Mouse (Mus musculus) liver, postnatal 0 days (tissue): ENCODE results near the gene Rbfox1.

Experiments used
- CTCF ChIP-seq: sonication (generic); IDR thresholded peaks from 2 replicates; pipeline ENCODE4 v1.5.1; 2016; ENCODE audit warnings: antibody characterized with exemption, low read depth
- EP300 ChIP-seq: IDR thresholded peaks from 2 replicates; pipeline ENCODE4 v1.6.1; 2016; ENCODE audit warnings: antibody characterized with exemption, low read depth, mild to moderate bottlenecking

DNA sequence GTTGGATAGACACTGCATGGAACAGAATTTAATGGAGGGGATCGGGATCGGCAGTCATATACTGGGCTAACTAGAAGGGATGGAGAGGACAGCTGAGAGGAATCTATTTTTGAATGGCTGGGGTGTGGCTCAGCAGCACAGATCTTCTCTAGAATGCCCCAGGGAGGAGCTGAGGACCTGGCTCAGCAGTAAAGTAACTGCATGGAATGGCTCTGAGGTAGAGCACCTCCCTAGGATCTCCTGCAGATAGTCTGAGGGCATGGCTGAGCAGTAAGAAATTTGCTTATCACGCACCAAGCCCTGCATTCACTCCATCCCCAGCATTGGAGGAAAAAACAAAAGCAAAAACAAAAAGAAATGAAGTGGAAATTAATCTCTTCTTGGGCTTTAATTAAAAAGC is 225.0 kb downstream of the Rbfox1 start:
- TF ChIP-seq CTCF = no peak
- no peak for TF ChIP-seq EP300
